ENCODE assay signal across 8 mouse cellular contexts in genomic region chr8:30959436-30960180, GRCm38 (mm10).
DNase-seq lines count a peak whose midpoint lies in the region; ATAC-seq and TF ChIP-seq lines count a peak whose summit lies in the region.

No protein-coding gene starts in this region.

- H3K9me3 ChIP-seq in lung, embryonic 15.5 days = no peaks in the 10 kb centered on the region
- no peaks in the 10 kb centered on the region for H3K9me3 ChIP-seq in forebrain, embryonic 13.5 days (replicated peaks)
- no peaks in the 10 kb centered on the region for H3K9me3 ChIP-seq in limb, embryonic 11.5 days (ENCODE audit: control insufficient read depth, low read length)
- H3K9me3 ChIP-seq in neural tube, embryonic 15.5 days (replicated peaks) = no peaks in the 10 kb centered on the region

- H3K9ac ChIP-seq in lung, embryonic 15.5 days = no peak overlapping the region
- no peak overlapping the region for H3K9ac ChIP-seq in forebrain, embryonic 13.5 days
- no peak overlapping the region for H3K9ac ChIP-seq in limb, embryonic 11.5 days (ENCODE audit: low read length)
- no peak overlapping the region for H3K9ac ChIP-seq in neural tube, embryonic 15.5 days (replicated peaks)

- no peaks in the 10 kb centered on the region for H3K4me1 ChIP-seq in lung, embryonic 15.5 days
- H3K4me1 ChIP-seq in forebrain, embryonic 13.5 days = peaks cover 6% of the 10 kb centered on the region; the same call in 1 of the 2 replicates
- no peaks in the 10 kb centered on the region; the same call in 1 of the 2 replicates for H3K4me1 ChIP-seq in limb, embryonic 11.5 days (ENCODE audit: control insufficient read depth, insufficient read depth, low read length)
- H3K4me1 ChIP-seq in neural tube, embryonic 15.5 days = peaks cover 9% of the 10 kb centered on the region; the same call in 1 of the 2 replicates
- no peaks in the 10 kb centered on the region for H3K4me1 ChIP-seq in thymus, adult 2 months (replicated peaks; ENCODE audit: control insufficient read depth, insufficient read depth, low read length)

- peak overlapping the region; percentile 19 for H3K4me3 ChIP-seq in lung, embryonic 15.5 days
- H3K4me3 ChIP-seq in forebrain, embryonic 13.5 days = no peak overlapping the region
- H3K4me3 ChIP-seq in limb, embryonic 11.5 days (ENCODE audit: low read depth, low read length) = peak overlapping the region; percentile 8; the same call in 1 of the 2 replicates
- peak overlapping the region; percentile 20 for H3K4me3 ChIP-seq in neural tube, embryonic 15.5 days (replicated peaks)
- H3K4me3 ChIP-seq in thymus, adult 2 months (ENCODE audit: control insufficient read depth, insufficient read depth, low read length) = no peak overlapping the region

- no peak for DNase-seq in lung, postnatal 36 days
- no peak for DNase-seq in limb, embryonic 11.5 days (ENCODE audit: low spot score)
- no peak for DNase-seq in cerebellum, adult 18-20 months
- DNase-seq in cerebellum, adult 11-12 months = no peak
- no peak for DNase-seq in thymus, adult 2 months

- no peaks in the 10 kb centered on the region for H3K36me3 ChIP-seq in lung, embryonic 15.5 days
- no peaks in the 10 kb centered on the region for H3K36me3 ChIP-seq in forebrain, embryonic 13.5 days (ENCODE audit: poor library complexity, severe bottlenecking)
- H3K36me3 ChIP-seq in limb, embryonic 11.5 days (ENCODE audit: control insufficient read depth, insufficient read depth, low read length) = no peaks in the 10 kb centered on the region
- no peaks in the 10 kb centered on the region for H3K36me3 ChIP-seq in neural tube, embryonic 15.5 days
- H3K36me3 ChIP-seq in thymus, adult 2 months (ENCODE audit: control insufficient read depth, insufficient read depth, low read length) = no peaks in the 10 kb centered on the region

- TF ChIP-seq CTCF in thymus, adult 2 months (IDR thresholded peaks at IDR 0.05; ENCODE audit: borderline replicate concordance, control insufficient read depth, extremely low read depth, insufficient read depth, low read length, poor library complexity) = no peak

- no peak for ATAC-seq in lung, embryonic 15.5 days (ENCODE audit: borderline replicate concordance, extremely low read depth, low FRiP score, low TSS enrichment)
- ATAC-seq in forebrain, embryonic 13.5 days = no peak
- no peak; the same call in 1 of the 2 replicates for ATAC-seq in limb, embryonic 11.5 days (ENCODE audit: insufficient number of reproducible peaks, low FRiP score, low TSS enrichment, low read depth)
- ATAC-seq in neural tube, embryonic 15.5 days (ENCODE audit: low FRiP score) = no peak

- no peak overlapping the region for H3K27ac ChIP-seq in lung, embryonic 15.5 days
- H3K27ac ChIP-seq in forebrain, embryonic 13.5 days = no peak overlapping the region
- no peak overlapping the region for H3K27ac ChIP-seq in limb, embryonic 11.5 days (replicated peaks; ENCODE audit: low read depth, low read length)
- no peak overlapping the region for H3K27ac ChIP-seq in neural tube, embryonic 15.5 days (replicated peaks)
- no peak overlapping the region for H3K27ac ChIP-seq in thymus, adult 2 months (ENCODE audit: control insufficient read depth, insufficient read depth, low read length)

- peak overlapping the region; percentile 50 for H3K4me2 ChIP-seq in lung, embryonic 15.5 days
- peak overlapping the region; percentile 51 for H3K4me2 ChIP-seq in forebrain, embryonic 13.5 days
- peak overlapping the region; percentile 43 for H3K4me2 ChIP-seq in limb, embryonic 11.5 days (ENCODE audit: low read depth, severe bottlenecking)
- peak overlapping the region; percentile 55 for H3K4me2 ChIP-seq in neural tube, embryonic 15.5 days

- TF ChIP-seq POLR2A in thymus, adult 2 months (IDR thresholded peaks at IDR 0.05; ENCODE audit: control insufficient read depth, extremely low read depth, insufficient read depth, low read length, poor library complexity) = no peak

- 39% methylated on average over 17 of the region's 17 CpGs for WGBS in lung, embryonic 15.5 days
- 49% methylated on average over 17 of the region's 17 CpGs for WGBS in forebrain, embryonic 13.5 days
- 41% methylated on average over 17 of the region's 17 CpGs for WGBS in limb, embryonic 11.5 days
- WGBS in neural tube, embryonic 15.5 days = 53% methylated on average over 17 of the region's 17 CpGs
- 45% methylated on average over 17 of the region's 17 CpGs for WGBS in thymus, adult 2 months

- no peaks in the 10 kb centered on the region for H3K27me3 ChIP-seq in lung, embryonic 15.5 days
- no peaks in the 10 kb centered on the region for H3K27me3 ChIP-seq in forebrain, embryonic 13.5 days
- no peaks in the 10 kb centered on the region for H3K27me3 ChIP-seq in limb, embryonic 11.5 days (ENCODE audit: control insufficient read depth, insufficient read depth, low read length)
- no peaks in the 10 kb centered on the region for H3K27me3 ChIP-seq in neural tube, embryonic 15.5 days (replicated peaks)
- no peaks in the 10 kb centered on the region for H3K27me3 ChIP-seq in thymus, adult 2 months (ENCODE audit: control insufficient read depth, insufficient read depth, low read length)

Comparison
In these comparisons a context has a peak if more than half of its experiments do, and no peak if none do; other contexts are left out.
1. H3K4me3 ChIP-seq: peak in lung, embryonic 15.5 days (single experiment), limb, embryonic 11.5 days (single experiment) and neural tube, embryonic 15.5 days (single experiment); none in forebrain, embryonic 13.5 days (single experiment) and thymus, adult 2 months (single experiment).
2. Peak in every context shown above with its lines, with median percentiles within 50 percentile points of each other: H3K4me2 ChIP-seq.